Mouse (Mus musculus) heart, adult 18-20 months (tissue): Measurements from ENCODE around the gene Ptpn3. TPM values are rescaled to one million over a fixed set of nuclear protein-coding genes. Genes with fewer than 3 reads are reported as not detected.
A peak's percentile ranks its signal among the peaks of the same experiment; 100 is the strongest.

Source experiments
- DNase-seq, 2 experiments: peaks; one replicate each; pipeline ENCODE4 v3.0.0; 2021 to 2022; ENCODE audit warnings: mixed read lengths in 1 of 2
- total RNA-seq, 2 experiments: library from RNA; stranded (reverse); gene quantifications; 2 replicates each; pipeline ENCODE4 v1.2.3; 2021

Gene Ptpn3
- total RNA-seq, 2 experiments from 2014 or later: 34.5 to 41.4 TPM

DNA sequence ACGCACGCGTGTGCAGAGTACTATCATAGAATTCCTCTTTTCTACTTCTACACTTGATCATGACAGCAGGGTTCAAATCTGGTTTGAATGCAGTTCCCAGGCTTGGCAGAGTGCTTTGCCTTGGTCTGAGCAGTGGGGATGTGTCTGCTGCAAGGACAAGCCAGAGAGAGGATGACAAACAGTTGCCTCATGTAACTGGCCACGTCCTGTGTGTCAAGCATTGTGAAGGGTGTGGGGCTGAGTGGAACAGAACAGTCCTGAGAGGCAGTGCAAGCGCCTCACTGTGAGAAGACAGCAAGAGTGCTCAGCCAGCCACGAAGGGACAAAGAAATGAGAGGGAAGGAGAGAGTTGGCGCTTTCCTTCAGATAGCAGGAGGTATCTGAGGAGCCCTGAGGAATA is 37.9 kb downstream of the Ptpn3 start:
- DNase-seq: no peak

GRCm38 (mm10) chr4:57263061-57263685 is 38.5 kb downstream of the Ptpn3 start:
- peak in 1 of 2 experiments; percentile 28 for DNase-seq

DNA sequence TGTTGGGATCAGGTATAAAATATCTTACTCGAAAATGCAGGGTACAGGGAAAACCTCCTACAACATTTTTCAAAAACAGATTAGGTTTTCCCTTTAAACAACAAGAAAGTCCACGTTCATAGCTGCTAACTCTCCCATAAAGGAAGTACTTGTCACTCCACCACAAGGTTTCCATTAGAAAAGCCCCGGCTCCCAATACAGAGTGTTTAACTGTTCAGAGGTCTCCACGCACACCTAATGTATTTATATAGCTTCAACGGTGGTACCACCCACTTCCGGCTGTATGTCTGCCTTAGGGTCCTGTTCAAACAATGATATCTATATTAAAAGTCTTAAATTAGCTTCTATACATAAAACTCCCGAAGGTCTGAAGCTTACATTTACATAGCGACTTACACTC is 39.2 kb downstream of the Ptpn3 start:
- no peak for DNase-seq

DNA sequence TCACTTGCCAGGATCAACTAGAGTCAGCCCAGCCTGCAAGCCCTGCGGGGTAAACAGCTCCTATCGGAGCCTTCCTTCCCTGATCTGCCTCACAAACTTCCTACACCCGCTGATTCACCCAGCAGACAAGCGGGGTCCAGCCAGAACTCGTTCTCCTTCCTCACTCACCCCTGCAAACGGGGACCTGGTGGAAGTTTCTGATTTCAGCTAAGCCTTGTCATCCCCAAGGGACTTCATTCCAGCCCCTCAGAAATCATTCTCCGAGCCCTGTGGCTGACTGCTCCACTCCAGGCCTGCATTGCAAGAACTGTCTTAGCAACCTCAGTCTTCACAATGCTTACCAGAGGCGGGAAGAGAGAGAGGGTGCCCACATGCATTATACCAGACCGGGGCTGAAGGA is 39.8 kb downstream of the Ptpn3 start:
- DNase-seq: no peak

GRCm38 (mm10) chr4:57258159-57259035 is 43.2 kb downstream of the Ptpn3 start:
- DNase-seq: no peak

GRCm38 (mm10) chr4:57257409-57257808 is 44.2 kb downstream of the Ptpn3 start:
- no peak for DNase-seq

DNA sequence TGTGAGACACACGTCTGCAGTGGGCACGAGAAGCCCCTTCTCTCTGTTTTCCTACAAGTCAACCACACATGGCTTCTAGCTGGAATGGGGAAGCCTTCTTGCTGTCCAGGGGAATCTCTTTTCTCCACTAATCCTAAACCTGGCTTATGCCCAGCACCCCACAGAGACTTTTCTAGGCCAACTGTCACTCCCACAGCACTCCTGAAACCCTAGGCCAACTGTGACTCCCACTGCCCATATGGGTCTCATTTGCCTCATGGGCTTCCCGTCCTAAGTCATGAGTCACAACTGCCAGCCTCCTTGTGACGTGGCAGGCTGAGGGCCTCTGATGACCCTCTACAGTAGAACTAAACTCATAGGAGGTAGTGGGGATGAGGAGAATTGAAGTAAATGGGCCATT is 44.9 kb downstream of the Ptpn3 start:
- no peak for DNase-seq

DNA sequence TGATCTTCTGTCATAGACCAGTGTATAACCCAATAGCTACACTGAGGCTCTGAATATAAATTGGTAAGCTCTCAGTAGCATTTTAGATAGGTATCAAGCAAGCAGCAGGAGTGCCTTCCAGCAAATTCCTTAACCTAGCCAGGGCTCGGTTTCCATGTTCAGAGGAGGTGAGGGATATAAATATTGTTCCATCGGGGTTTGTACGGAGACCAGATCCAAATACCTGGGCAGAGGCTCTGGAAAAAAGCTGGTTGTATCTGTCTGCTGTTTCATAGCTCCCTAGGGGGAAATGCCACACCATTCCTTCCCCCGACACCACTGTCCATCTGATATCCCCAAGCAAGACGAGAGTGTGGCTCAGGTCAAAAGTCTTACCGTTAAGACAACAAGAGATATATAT is 47.2 kb downstream of the Ptpn3 start:
- no peak for DNase-seq

GRCm38 (mm10) chr4:57250636-57251035 is 51.0 kb downstream of the Ptpn3 start:
- no peak for DNase-seq

- DNase-seq: peak in 1 of 2 experiments; percentile 48
These were observed 52.5 kb downstream of the Ptpn3 start for GRCm38 (mm10) chr4:57249108-57249507.

GRCm38 (mm10) chr4:57244874-57245273 is 56.8 kb downstream of the Ptpn3 start:
- DNase-seq: peak in 1 of 2 experiments; percentile 31

DNA sequence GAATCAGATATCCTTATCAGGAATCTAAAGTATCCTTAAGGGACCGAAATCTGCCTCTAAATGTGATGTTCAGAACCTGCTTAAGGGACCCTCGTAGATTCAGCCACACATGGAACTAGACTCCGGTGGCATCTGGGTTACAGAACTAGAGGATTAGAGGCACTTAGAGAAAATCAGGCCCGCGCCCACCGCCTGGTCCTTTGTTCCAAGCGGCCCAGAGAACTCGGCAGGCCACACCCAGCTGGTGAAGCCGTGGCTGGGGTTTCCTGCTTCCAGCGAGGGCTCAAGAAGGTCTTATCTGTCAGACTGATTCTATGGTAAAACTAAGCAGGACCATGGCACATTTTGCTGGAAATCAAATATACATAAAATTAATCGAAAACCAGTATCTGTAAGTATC is 58.3 kb downstream of the Ptpn3 start:
- no peak for DNase-seq

GRCm38 (mm10) chr4:57240934-57241333 is 60.7 kb downstream of the Ptpn3 start:
- DNase-seq: peak; percentile 67 to 71

DNA sequence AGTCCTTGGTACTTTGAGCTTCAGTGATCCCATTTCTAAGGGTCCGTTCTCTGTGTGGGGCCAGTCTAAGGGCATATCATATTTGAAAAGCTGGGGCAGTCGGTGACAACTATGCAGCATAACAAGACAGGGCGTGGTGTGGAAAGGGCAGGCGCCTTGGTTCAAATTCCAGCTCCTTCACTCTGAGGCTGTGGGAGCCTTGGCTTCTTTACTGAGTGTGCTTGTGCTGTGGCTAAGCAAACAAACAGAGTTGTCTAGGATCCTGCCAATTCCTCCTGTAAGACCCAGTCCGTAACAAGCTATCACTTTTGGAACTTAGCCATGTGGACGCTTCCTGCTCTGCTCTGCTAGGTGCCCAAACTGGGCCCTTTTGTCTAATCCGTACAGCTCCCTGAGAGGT is 61.5 kb downstream of the Ptpn3 start:
- DNase-seq: peak; percentile 57

- no peak for DNase-seq
These were observed 62.5 kb downstream of the Ptpn3 start for GRCm38 (mm10) chr4:57239112-57239511.

DNA sequence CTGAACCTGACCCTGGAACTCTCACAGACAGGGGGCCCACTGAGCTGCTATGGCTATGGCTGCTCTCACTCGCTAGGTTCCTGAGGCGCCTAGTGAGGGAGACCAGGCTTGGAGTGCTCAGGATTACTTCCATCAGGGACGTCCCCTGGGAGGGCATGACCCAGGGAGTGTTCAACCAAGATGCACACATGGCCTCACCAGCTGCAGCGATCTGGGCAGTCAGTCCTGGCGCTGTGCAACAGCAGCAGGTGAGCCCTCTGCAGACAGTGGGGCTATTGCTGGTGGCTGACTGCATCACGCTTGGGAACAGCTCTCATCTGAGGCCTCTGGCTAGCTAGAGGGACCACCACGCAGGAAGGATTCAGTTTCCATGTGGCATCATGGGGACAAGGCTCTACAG is 63.5 kb downstream of the Ptpn3 start:
- DNase-seq: no peak

- DNase-seq: peak; percentile 65 to 80
These were observed 65.1 kb downstream of the Ptpn3 start for GRCm38 (mm10) chr4:57236513-57236912.

DNA sequence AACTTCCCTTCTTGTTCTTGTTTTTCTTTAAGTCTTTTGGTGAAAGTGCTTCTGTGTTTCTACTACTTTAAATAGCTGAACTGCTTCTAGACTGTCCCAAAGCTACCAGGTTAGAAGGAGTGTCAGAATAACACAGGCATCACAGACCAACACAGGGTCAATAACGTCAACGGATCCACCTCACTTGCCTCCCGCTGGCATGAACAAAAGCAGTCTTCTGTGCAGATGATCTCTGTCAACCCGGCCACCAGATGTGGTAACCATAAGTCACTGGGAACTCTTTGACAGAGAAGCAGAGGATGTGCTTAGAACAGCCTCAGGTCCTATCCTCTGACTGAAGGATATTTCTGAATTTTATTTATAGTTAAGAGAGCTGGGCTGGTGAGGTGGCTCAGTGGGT is 65.9 kb downstream of the Ptpn3 start:
- no peak for DNase-seq

- no peak for DNase-seq
These were observed 67.3 kb downstream of the Ptpn3 start for GRCm38 (mm10) chr4:57234348-57234747.

GRCm38 (mm10) chr4:57232439-57232838 is 69.2 kb downstream of the Ptpn3 start:
- DNase-seq: no peak

DNA sequence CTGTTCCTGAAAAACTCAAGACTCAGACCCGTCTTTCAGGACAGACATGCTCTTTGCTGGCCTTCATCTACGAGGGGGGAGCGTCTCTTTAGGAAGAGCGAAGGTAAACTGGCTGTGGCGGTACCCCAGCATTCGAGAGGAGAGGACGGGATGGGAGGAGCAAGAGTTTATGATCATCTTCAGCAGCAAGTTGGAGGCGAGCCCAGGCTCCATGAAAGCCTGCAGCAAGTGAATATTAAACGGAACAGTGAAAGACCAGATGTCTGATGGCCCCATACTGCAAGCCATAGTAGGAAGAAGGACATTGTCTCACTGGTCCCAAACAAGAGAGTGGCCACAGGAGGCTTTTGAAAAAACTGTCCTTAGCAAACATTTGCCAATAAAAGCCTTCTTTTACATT is 70.3 kb downstream of the Ptpn3 start:
- no peak for DNase-seq

DNA sequence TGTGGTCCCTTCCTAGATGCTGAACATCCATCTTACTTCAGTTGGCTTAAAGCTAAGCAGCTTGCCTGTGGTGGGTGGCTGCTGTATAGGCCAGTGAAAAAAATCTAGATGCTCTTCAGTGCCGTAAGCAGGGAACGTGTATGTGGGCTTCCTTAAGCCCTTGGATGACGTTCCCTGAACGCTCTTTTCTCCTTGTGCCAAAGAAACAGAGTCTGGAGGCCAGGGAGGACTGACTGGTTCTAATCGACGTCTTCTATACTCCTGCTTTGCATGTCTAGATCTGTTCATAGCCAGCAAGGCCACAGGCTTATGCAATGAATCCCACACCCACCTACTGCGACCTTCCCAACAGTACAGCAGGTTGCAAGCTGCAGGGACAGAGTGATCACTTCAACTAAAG is 71.3 kb downstream of the Ptpn3 start:
- no peak for DNase-seq

DNA sequence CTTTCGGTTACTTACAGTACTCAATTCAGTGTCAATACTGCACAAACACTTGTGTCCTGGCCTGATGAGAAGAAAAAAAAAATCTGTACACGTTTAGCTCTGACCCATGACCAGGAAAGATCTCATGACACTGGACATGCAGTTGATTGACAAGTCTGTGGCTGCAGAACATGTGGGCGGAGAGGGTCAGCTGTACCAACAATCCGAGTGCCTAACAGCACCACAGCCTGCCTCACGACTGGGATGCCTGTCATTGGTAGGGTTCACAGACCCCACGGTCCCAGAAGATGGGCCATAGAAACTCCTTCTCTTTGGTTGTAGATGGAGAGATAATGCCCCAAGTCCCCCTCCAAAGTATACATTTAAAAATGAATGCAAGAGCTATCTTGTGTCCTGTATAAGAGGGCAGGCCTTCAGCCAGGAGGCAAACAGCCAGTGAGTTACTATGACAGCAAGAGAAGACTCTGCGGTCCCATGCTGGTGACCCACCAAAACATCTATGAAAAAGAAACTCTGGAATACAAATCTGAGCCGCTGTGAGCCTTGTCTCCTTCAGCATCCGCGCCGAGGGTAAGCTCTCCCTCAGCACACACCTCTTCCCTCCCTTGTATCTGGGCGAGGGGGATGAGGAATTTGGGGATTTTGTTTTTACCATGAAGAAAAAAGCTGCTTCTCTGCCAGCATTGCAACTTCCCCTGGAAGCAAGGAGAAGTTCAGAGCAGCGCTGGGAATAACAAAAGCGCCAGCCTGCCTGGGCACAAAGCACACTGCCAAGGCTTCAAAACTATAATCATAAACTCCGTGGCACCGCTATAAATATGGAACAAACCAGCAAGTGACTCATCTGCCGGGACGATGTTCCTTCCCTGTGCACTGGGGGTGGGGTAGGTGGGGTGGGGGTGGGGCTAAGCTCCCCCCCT is 72.8 kb downstream of the Ptpn3 start:
- no peak for DNase-seq
